Mouse (Mus musculus) gastrocnemius, adult 8-10 months (tissue): ENCODE data around the gene Syf2. TPM values are rescaled to one million over a fixed set of nuclear protein-coding genes. Genes with fewer than 3 reads are reported as not detected.
A peak's percentile ranks its signal among the peaks of the same experiment; 100 is the strongest.
"Not testable (repeated sequence)": the region's sequence is repeated elsewhere in the genome, so short reads cannot be mapped to it uniquely, and the experiment has no call there.

Experiments
- DNase-seq, 2 experiments: peaks; one replicate each; pipeline ENCODE4 v3.0.0; 2022; ENCODE audit warnings: low spot score in 2 of 2
- total RNA-seq, 4 experiments: library from RNA; stranded (reverse); gene quantifications; 2 replicates each; pipeline ENCODE4 v1.2.4; 2022

Syf2 gene
- total RNA-seq = 10 to 100 TPM; 33.5 to 45.5 (median 39.6) TPM

- peak; percentile 88 to 94 for DNase-seq
Measured at GRCm38 (mm10) chr4:134930684-134931481, at the start of gene Syf2. Gene Syf2 (plus strand): TSS chr4:134930898.

DNA sequence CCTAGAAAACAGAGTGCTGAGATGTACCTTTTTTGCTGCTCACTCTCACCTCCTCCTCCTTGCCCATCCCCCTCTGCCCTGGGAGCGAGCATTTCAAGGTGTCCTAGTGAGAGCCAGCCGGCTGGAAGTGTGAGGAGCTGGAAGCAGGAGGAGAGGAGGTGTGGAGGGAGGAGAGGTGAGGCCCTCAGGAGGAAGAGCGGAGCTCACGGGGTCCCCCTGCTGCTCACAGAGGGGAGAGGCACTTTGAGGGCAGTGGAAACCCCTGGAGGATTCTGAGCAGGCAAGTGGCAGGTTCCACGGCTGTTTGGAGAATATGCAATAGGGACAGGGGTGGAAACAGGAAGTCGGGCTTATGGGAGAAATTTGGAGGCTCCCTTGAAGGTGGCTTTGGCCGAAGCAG is 47.4 kb upstream of the Syf2 start:
- no peak for DNase-seq

GRCm38 (mm10) chr4:134883808-134884207 is 46.9 kb upstream of the Syf2 start:
- no peak for DNase-seq

DNA sequence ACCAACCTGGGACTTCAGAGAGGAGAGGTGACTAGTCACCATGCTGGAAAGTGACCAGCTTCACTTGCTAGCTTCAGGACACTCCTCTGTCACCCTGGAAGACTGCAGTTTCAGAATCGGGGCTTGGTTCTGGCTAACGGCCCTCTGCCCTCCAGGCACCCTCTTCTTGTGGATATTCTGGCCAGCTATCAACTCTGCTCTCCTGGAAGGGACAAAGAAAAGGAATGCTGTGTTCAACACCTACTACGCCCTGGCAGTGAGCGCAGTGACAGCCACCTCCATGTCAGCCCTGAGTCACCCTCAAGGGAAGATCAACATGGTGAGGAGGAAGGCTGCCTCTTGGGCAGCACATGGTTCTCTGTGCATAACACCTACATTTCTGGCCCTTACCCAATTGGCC is 46.3 kb upstream of the Syf2 start:
- DNase-seq = no peak

- DNase-seq = peak; percentile 21 to 39
Measured at GRCm38 (mm10) chr4:134892096-134892495, 38.6 kb upstream of the Syf2 start.

- no peak for DNase-seq
Measured at GRCm38 (mm10) chr4:134897256-134897655, 33.4 kb upstream of the Syf2 start.

- DNase-seq = no peak
Measured at GRCm38 (mm10) chr4:134901126-134901525, 29.6 kb upstream of the Syf2 start.

DNA sequence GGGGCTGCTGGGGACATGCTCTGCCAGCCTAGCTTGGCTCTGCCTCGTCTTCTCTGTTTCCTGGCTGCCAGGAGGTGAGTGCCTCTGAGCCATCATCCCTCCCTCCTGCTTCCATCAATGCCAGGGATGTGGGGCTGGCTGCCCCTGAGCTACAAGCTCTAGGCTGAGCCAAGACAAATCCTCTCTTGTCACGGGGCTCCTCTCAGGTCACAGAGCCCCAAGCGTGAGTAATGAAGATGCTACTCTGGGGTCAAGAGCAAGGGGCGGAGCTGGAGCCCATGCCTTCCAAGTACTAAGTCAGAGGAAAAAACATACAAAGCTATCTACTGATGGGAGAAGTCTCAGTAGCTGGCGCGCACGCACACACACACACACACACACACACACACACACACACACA is 27.7 kb upstream of the Syf2 start:
- no peak for DNase-seq

GRCm38 (mm10) chr4:134911406-134911805 is 19.3 kb upstream of the Syf2 start:
- not testable (repeated sequence) for DNase-seq

- DNase-seq = peak in 1 of 2 experiments; percentile 41
Measured at GRCm38 (mm10) chr4:134913413-134913812, 17.3 kb upstream of the Syf2 start.

- DNase-seq = no peak
Measured at GRCm38 (mm10) chr4:134914122-134914863, 16.4 kb upstream of the Syf2 start.

- peak; percentile 88 to 92 for DNase-seq
Measured at GRCm38 (mm10) chr4:134914864-134915209, 15.9 kb upstream of the Syf2 start, which contains the start of gene Tmem50a. Gene Tmem50a (minus strand): TSS chr4:134915024.

DNA sequence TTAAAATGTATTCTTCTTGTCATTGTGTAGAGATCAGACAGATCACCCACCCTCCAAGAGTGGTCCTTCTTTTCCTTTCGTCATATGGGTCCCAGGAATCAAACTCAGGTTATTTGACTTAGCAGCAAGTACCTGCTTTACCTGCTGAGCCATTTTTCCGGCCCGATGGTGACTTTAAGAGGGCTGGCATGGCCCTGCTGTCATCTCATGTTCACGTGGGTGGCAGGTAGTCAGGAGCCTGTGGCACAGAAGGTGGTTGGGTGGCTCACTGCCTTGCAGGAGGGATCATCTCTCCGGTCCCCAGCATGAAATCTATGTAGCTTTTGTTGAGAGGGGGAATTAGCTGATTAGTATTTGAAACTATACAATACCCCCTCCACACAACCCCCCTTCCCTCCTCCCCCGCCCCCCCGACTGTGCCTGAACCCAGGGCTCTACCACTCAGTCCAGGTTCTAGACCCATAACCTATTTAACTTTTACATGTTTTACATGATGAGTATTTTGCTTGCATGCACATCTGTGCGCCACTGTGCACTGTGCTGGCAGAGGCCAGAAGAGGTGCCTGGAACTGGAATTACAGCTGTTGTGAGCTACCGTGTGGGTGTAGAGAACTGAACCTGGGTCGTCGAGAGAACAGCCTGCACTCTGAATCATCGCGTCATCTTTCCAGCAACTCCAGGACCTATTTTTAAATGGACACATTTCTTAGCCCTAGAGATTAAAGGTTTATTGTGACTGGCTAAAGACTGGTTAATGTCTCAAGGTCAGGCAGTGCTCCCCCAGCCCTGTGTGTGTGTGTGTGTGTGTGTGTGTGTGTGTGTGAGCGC is 15.3 kb upstream of the Syf2 start:
- no peak for DNase-seq

DNA sequence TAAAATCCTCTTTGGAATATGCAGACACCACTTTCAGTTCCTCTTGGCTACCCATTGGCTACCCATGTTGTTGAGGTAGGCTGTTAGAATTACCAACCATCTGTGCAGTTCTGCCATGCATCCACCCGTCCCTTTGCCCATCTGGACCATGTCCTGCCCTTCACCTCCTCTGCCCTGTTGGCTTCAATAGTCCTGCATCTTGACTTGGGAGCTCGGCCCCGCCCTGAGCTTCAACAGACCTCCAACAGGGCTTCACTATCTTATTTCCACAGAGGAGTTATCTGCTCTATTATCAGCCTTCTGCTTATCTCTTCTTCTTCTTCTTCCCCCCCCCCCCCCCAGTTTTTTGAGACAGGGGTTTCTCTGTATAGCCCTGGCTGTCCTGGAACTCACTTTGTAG is 13.5 kb upstream of the Syf2 start:
- DNase-seq = no peak

- DNase-seq = peak; percentile 72 to 79
Measured at GRCm38 (mm10) chr4:134918381-134918780, 12.3 kb upstream of the Syf2 start.

DNA sequence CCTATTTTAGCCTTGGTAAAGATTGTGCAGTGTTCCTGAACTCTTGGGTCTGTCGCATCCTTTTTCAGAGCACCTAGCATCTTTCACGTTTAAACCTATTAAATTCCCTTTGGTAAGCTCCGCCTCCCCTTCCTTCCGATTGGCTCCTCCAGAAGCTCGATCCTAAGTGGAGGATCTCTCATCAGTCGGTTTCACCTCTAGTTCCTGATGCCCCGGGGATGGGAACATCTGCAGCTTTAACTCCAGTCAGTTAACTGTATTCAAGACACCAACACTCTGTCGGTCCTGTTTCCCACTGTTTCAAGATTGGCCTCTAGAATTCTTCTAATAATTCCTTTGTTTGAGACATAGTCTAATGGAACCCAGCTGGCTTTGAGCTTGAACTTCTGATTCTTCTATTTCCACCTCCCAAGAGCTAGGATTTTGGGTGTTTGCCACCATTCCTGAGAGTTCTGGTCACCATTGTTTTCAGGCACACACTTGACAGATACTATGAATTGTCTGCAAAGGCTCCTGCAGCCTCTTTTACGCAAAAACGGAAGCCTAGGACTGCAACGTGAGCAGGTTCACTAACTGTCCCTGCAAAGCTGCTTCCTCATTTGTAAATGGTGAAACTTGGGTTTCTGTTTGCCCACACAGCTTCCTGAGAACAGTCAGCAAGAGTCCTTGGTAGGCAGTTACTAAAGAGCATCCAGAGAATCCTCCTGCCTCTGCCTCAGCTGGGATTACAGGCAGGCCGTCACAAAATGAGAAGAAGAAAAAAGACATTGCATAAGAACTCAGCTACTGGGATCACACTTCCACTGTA is 10.8 kb upstream of the Syf2 start:
- DNase-seq = no peak

GRCm38 (mm10) chr4:134920631-134921030 is 10.1 kb upstream of the Syf2 start:
- no peak for DNase-seq

DNA sequence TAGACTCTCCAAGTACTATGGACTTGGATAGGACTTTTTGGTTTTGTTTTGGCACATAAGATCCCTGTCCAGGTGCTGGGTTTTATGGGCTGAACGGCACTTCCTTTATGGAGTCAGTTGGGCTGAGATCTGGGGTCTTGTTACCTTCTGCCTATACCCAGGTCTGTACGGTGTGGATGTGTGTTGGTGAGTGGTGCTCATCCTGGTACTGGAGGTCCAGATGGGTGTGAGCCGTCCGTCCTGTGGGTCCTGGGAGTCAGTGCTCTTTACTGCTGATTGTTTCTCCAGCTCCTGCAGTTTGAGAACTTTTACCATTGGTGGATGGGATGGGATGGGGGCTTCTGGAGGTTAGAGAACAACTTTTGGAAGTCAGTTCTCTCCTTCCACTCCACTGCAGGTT is 9.0 kb upstream of the Syf2 start:
- DNase-seq = no peak

GRCm38 (mm10) chr4:134922111-134922924 is 8.4 kb upstream of the Syf2 start:
- DNase-seq = no peak

- DNase-seq = peak; percentile 60 to 67
Measured at GRCm38 (mm10) chr4:134922925-134923244, 7.8 kb upstream of the Syf2 start.
